Mouse (Mus musculus): ENCODE data around the gene Dmxl2. TPM values are rescaled to one million over a fixed set of nuclear protein-coding genes. Genes with fewer than 3 reads are reported as not detected.

Dmxl2 gene
- polyA plus RNA-seq, 1 experiment from 2014 or later = 8.8 TPM

- ATAC-seq (replicated peaks; ENCODE audit: insufficient number of reproducible peaks, low FRiP score, low TSS enrichment, low read depth) (no peak), DNase-seq (ENCODE audit: low spot score) (no peak)
- Histone ChIP-seq H3K9me3 (replicated peaks; ENCODE audit: control insufficient read depth, low read length) (no peaks in the 10 kb centered on the region), H3K36me3 (replicated peaks; ENCODE audit: control insufficient read depth, insufficient read depth, low read depth, low read length) (no peaks in the 10 kb centered on the region), H3K27me3 (ENCODE audit: control insufficient read depth, insufficient read depth, low read length) (no peaks in the 10 kb centered on the region), H3K4me1 (ENCODE audit: control insufficient read depth, insufficient read depth, low read length) (no peaks in the 10 kb centered on the region), H3K4me3 (ENCODE audit: low read depth, low read length) (no peak overlapping the region), H3K4me2 (ENCODE audit: low read depth, low read length) (no peak overlapping the region), H3K9ac (replicated peaks; ENCODE audit: low read length) (no peak overlapping the region), H3K27ac (replicated peaks; ENCODE audit: low read depth, low read length) (no peak overlapping the region)
- 98% methylated on average over 5 of the region's 8 CpGs for WGBS
These were observed 144.7 kb downstream of the Dmxl2 start for GRCm38 (mm10) chr9:54356756-54357155.

GRCm38 (mm10) chr9:54342026-54342425, 159.4 kb downstream of the Dmxl2 start:
- DNase-seq (ENCODE audit: low spot score) (no peak), ATAC-seq (replicated peaks; ENCODE audit: insufficient number of reproducible peaks, low FRiP score, low TSS enrichment, low read depth) (no peak)
- Histone ChIP-seq H3K9ac (replicated peaks; ENCODE audit: low read length) (no peak overlapping the region), H3K4me3 (ENCODE audit: low read depth, low read length) (no peak overlapping the region), H3K27ac (replicated peaks; ENCODE audit: low read depth, low read length) (no peak overlapping the region), H3K4me2 (ENCODE audit: low read depth, low read length) (no peak overlapping the region), H3K9me3 (replicated peaks; ENCODE audit: control insufficient read depth, low read length) (no peaks in the 10 kb centered on the region), H3K36me3 (replicated peaks; ENCODE audit: control insufficient read depth, insufficient read depth, low read depth, low read length) (no peaks in the 10 kb centered on the region), H3K4me1 (ENCODE audit: control insufficient read depth, insufficient read depth, low read length) (no peaks in the 10 kb centered on the region; the same call in 1 of the 2 replicates), H3K27me3 (ENCODE audit: control insufficient read depth, insufficient read depth, low read length) (no peaks in the 10 kb centered on the region)
- 73% methylated on average over 7 of the region's 7 CpGs for WGBS

GRCm38 (mm10) chr9:54336532-54337144, 164.8 kb downstream of the Dmxl2 start:
- WGBS = 42% methylated on average over 6 of the region's 6 CpGs
- ATAC-seq (replicated peaks; ENCODE audit: insufficient number of reproducible peaks, low FRiP score, low TSS enrichment, low read depth) (no peak; the same call in 1 of the 2 replicates), DNase-seq (ENCODE audit: low spot score) (peak; percentile 86)
- H3K27me3 ChIP-seq (ENCODE audit: control insufficient read depth, insufficient read depth, low read length) = no peaks in the 10 kb centered on the region
- no peaks in the 10 kb centered on the region for H3K9me3 ChIP-seq (replicated peaks; ENCODE audit: control insufficient read depth, low read length)
- no peak overlapping the region for H3K4me3 ChIP-seq (ENCODE audit: low read depth, low read length)
- no peak overlapping the region for H3K27ac ChIP-seq (replicated peaks; ENCODE audit: low read depth, low read length)
- H3K36me3 ChIP-seq (replicated peaks; ENCODE audit: control insufficient read depth, insufficient read depth, low read depth, low read length) = no peaks in the 10 kb centered on the region
- H3K4me2 ChIP-seq (ENCODE audit: low read depth, low read length) = no peak overlapping the region
- no peaks in the 10 kb centered on the region for H3K4me1 ChIP-seq (ENCODE audit: control insufficient read depth, insufficient read depth, low read length)
- H3K9ac ChIP-seq (replicated peaks; ENCODE audit: low read length) = 0 out of 2 replicates have a peak overlapping the region, but pooled peaks have one; percentile 13

GRCm38 (mm10) chr9:54335582-54335981, 165.8 kb downstream of the Dmxl2 start:
- Histone ChIP-seq H3K36me3 (replicated peaks; ENCODE audit: control insufficient read depth, insufficient read depth, low read depth, low read length) (no peaks in the 10 kb centered on the region), H3K27ac (replicated peaks; ENCODE audit: low read depth, low read length) (no peak overlapping the region), H3K27me3 (ENCODE audit: control insufficient read depth, insufficient read depth, low read length) (no peaks in the 10 kb centered on the region), H3K4me3 (ENCODE audit: low read depth, low read length) (no peak overlapping the region), H3K9ac (replicated peaks; ENCODE audit: low read length) (no peak overlapping the region), H3K4me2 (ENCODE audit: low read depth, low read length) (no peak overlapping the region), H3K9me3 (replicated peaks; ENCODE audit: control insufficient read depth, low read length) (no peaks in the 10 kb centered on the region), H3K4me1 (ENCODE audit: control insufficient read depth, insufficient read depth, low read length) (no peaks in the 10 kb centered on the region)
- ATAC-seq (replicated peaks; ENCODE audit: insufficient number of reproducible peaks, low FRiP score, low TSS enrichment, low read depth) = no peak
- 76% methylated on average over 12 of the region's 12 CpGs for WGBS
- DNase-seq (ENCODE audit: low spot score) = no peak

GRCm38 (mm10) chr9:54329201-54329600, 172.2 kb downstream of the Dmxl2 start:
- Histone ChIP-seq H3K4me2 (ENCODE audit: low read depth, low read length) (no peak overlapping the region), H3K4me3 (ENCODE audit: low read depth, low read length) (no peak overlapping the region), H3K9me3 (replicated peaks; ENCODE audit: control insufficient read depth, low read length) (no peaks in the 10 kb centered on the region), H3K4me1 (ENCODE audit: control insufficient read depth, insufficient read depth, low read length) (no peaks in the 10 kb centered on the region), H3K36me3 (replicated peaks; ENCODE audit: control insufficient read depth, insufficient read depth, low read depth, low read length) (no peaks in the 10 kb centered on the region), H3K27me3 (ENCODE audit: control insufficient read depth, insufficient read depth, low read length) (no peaks in the 10 kb centered on the region), H3K9ac (replicated peaks; ENCODE audit: low read length) (no peak overlapping the region), H3K27ac (replicated peaks; ENCODE audit: low read depth, low read length) (no peak overlapping the region)
- WGBS = 91% methylated on average over 7 of the region's 7 CpGs
- DNase-seq (ENCODE audit: low spot score) (no peak), ATAC-seq (replicated peaks; ENCODE audit: insufficient number of reproducible peaks, low FRiP score, low TSS enrichment, low read depth) (no peak)

- no peak overlapping the region for H3K27ac ChIP-seq (replicated peaks; ENCODE audit: low read depth, low read length)
- H3K4me3 ChIP-seq (ENCODE audit: low read depth, low read length) = no peak overlapping the region
- no peaks in the 10 kb centered on the region for H3K36me3 ChIP-seq (replicated peaks; ENCODE audit: control insufficient read depth, insufficient read depth, low read depth, low read length)
- WGBS = 45% methylated on average over 8 of the region's 8 CpGs
- ATAC-seq (replicated peaks; ENCODE audit: insufficient number of reproducible peaks, low FRiP score, low TSS enrichment, low read depth) = no peak; the same call in 1 of the 2 replicates
- H3K4me2 ChIP-seq (ENCODE audit: low read depth, low read length) = no peak overlapping the region
- no peaks in the 10 kb centered on the region for H3K9me3 ChIP-seq (replicated peaks; ENCODE audit: control insufficient read depth, low read length)
- H3K4me1 ChIP-seq (ENCODE audit: control insufficient read depth, insufficient read depth, low read length) = no peaks in the 10 kb centered on the region
- peak; percentile 57 for DNase-seq (ENCODE audit: low spot score)
- H3K9ac ChIP-seq (replicated peaks; ENCODE audit: low read length) = no peak overlapping the region
- no peaks in the 10 kb centered on the region for H3K27me3 ChIP-seq (ENCODE audit: control insufficient read depth, insufficient read depth, low read length)
These were observed 178.0 kb downstream of the Dmxl2 start for GRCm38 (mm10) chr9:54323456-54323855.

- Histone ChIP-seq H3K4me3 (ENCODE audit: low read depth, low read length) (no peak overlapping the region), H3K27ac (replicated peaks; ENCODE audit: low read depth, low read length) (no peak overlapping the region), H3K27me3 (ENCODE audit: control insufficient read depth, insufficient read depth, low read length) (no peaks in the 10 kb centered on the region), H3K36me3 (replicated peaks; ENCODE audit: control insufficient read depth, insufficient read depth, low read depth, low read length) (no peaks in the 10 kb centered on the region), H3K9me3 (replicated peaks; ENCODE audit: control insufficient read depth, low read length) (no peaks in the 10 kb centered on the region), H3K4me1 (ENCODE audit: control insufficient read depth, insufficient read depth, low read length) (no peaks in the 10 kb centered on the region), H3K9ac (replicated peaks; ENCODE audit: low read length) (no peak overlapping the region), H3K4me2 (ENCODE audit: low read depth, low read length) (no peak overlapping the region)
- DNase-seq (ENCODE audit: low spot score) (no peak), ATAC-seq (replicated peaks; ENCODE audit: insufficient number of reproducible peaks, low FRiP score, low TSS enrichment, low read depth) (no peak)
- 77% methylated on average over 9 of the region's 9 CpGs for WGBS
These were observed 185.1 kb downstream of the Dmxl2 start for GRCm38 (mm10) chr9:54316363-54316762.

All from embryonic facial prominence, embryonic 11.5 days (tissue).